Mouse (Mus musculus) spleen, adult 12 weeks (tissue): Measurements from ENCODE around the gene 3110082I17Rik.

ENCODE experiments used
- DNase-seq: peaks from one replicate; pipeline ENCODE4 v3.0.0; 2022; ENCODE audit warnings: low spot score

The 3110082I17Rik gene

DNA sequence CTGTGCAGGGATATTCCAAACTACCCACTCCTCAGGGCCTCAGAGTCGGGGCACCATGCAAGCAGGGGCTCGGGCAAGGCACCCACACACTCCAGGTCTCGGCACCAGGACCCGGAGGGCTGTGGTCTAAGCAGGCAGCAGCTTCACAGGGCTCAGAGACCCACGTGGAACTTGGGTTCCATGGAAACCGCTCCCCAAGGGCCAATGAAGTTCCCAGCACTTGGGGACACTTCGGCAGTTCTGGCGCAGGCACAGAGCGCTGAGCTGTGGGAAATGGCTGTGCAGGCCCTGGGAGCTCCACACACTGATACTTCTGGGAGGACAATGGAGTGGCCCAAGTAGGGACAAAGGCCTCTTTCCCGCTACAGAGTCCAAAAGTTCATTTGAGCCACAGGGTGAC is 7.3 kb downstream of the 3110082I17Rik start:
- no peak for DNase-seq

DNA sequence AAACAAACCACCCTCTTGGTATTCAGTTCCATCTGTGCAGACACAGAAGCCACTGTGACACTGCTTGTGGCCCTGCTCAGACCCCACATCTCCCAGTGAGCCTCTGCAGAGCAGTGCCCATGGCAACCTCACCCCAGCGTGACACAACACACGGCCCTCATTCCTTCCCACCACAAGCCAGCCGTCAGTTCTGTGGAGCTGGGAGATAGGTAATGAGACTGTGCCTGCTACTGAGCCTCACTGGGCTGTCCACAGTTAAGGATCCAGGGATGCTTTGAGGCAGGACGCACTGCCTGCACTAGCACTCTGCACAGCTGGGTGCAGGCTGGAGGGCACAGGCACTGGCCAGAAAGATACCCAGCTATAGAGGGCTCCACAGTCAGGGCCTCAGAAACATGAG is 10.4 kb downstream of the 3110082I17Rik start:
- DNase-seq = no peak

DNA sequence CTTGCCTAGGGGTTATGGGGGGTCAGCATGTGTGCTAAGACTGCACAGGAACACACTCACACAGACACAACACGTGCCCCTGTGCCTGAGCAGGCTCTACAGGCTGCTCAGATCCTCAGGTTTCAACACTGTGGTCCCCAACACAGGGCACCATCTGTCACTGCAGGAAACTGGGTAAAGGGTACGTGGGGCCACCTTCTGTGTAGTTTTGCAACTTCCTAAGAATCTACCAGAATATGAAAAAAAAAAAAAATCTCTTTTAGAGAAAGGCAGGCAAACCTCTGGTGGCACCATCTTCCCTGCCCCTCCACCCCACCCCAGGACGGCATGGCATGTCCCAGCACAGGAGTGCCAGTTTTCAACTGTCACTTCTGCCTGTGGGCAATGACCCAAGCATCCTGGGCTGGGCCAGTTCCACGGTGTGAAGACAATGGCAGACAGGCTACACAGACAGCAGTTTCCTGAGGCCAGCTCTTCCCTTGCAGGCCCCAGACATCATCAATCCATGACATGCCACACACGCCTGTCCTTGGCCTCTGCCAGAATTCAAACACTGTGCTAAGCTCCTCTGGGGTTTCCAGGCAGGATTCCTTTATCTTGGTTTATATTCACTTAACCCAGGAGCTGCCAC is 11.1 kb downstream of the 3110082I17Rik start:
- no peak for DNase-seq

DNA sequence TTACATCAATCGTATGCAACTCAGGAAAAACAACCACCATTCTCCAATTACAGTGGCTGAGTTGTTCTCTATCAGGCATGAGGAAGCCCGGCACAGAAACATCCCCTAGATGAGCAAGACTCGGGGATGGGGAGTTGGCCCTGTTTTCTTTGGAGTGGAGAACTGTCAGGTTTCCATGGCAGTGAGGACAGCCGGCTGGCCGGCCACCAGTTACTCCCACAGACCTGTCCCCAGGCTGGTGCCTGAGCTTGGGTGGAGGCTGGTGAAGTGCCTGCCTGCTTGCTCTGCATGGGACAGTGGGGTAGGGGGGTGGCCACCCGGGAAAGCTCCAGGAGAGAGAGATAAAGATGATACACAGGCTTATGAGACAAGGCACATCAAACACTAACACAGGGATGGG is 12.3 kb downstream of the 3110082I17Rik start:
- DNase-seq = no peak

DNA sequence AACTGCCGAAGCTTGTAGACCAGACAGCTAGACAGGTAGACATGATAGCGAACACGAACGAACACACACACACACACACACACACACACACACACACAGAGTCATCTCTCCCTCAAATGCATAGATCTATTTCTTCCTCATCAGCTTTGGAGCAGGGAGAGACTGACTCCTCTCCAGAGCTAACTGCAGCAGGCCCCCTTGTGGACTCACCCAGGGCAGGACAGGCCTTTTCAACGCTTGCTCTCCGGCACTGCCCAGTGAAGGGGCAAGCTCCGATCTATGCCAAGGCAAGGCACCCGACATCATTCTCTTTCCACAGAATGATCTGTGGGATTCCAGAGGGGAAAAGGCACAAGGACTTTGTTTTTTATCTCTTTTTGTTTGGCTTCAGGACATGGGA is 15.1 kb downstream of the 3110082I17Rik start:
- DNase-seq = no peak

DNA sequence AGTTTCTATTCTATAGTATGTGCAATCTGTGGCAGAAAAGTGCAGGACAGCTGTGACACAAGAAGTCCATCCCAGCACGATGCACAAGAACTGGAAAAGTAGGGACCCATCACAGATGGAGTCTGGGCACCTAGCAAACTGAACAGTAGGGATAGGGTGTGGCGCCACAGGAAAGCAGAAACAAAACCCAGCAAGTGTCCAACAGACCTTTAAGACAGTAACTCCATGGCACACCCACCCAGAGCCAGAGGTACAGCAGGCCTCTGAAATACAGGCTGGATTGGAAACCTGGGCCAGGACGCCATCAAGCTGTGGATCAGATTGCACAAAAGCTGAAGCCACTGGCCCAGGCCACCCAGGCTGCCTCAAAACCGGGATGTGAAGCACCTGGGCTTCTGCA is 17.4 kb downstream of the 3110082I17Rik start:
- no peak for DNase-seq

DNA sequence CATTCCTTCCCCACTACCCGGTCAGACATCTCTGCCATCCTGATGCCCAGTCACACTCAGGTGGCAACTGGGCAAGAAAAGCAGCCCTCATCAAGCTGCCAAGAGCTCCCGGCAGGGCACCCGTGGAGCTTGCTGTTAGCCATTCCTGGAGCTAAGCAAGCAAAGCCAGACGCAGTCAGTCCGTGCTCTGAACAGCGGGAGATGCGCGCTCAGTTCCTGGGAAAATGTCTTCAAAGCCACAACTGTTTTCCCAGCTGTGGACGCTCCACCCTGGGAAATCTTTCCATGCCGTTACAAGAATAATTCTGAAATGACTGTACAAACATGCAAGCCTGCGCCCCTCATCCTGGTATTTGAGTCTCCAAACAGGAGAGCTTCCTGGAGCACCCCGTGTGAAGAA is 17.9 kb downstream of the 3110082I17Rik start:
- DNase-seq = no peak

DNA sequence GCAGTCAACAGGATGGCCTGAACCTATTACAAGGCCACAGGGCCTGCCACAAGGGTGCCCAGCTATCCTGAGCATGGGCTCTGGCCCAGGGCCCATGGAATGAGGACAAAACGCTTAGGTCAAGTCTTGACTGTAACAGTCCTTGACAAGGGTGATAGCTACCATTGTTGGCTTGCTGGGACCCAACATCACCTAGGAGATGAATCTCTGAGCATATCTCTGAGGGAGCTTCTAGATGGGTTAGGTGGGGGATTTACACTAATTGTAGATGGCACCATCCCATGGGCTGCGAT is 18.7 kb downstream of the 3110082I17Rik start:
- DNase-seq = no peak

DNA sequence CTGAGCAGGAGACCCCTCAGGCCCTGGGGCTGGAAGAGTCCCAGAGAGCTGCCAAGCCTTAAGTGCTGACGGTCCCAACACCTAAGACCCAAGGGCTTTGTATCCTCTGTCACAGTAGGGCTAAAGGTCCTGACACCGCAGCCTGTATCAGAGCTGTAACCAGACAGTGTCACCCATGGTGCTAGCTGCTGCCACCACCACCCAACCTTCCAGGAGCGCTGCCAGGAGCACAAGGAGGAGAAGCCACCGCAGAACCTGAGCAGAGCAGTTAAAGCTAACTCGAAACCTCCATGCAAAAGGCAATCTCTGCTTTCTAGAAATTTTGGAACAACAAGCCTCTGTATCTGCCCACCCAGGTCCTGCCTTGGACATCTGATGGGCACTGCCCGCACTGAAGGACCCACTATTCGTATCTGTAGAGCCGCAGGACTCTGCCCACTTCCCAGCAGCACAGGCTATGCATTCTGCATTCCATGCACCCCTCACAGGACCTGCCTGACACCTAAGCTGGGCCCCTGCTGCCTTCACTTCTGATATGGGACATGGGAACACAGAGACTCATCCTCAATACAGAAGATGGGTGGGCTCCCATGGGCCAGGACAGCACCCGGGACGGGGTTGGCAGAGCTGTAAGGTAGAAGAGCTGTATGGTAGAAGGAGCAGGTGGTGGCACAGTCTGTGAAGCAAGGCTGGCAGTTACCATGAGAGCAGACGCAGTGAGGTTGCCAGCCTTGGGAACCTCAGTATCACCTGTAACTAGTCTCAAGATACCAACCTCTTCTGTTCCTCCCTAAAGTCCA is 19.2 kb downstream of the 3110082I17Rik start:
- no peak for DNase-seq

DNA sequence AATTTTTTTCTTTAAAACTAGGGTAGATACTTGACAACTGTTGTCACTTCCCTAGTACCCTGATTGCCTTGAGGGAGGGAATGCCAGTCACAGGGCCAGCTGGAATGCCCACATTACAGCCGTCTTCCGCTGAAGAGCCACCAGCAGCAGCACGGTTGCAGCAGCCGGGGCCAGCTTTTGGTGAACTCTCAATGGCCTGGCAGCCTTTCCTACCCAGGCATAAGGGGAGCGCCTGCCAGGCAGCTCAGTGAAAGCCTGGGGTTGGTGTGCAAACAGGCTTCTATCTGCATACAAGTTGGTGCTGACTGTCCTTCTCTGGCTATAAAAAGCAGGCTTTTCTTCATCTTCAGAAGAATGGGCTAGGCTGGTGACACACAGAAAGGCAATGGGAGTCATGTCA is 19.9 kb downstream of the 3110082I17Rik start:
- no peak for DNase-seq

DNA sequence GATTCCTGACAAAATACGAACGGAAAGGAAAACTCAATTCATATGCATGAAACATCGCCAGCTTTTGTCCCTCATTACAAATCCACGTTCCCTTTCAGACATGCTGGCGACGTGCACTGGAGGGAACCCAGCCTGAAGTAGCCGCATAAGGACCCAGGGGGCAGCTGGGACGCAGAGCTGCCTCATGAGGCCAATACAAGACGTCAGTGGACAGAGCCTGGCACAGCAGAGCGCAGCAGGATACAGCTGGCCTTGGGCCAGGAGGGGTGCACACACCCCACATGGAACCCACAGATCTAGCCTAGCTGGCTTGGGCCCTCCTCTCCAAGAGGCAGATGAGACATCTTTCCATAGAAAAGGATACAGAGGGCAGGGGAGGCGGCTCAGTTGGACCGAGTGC is 21.9 kb downstream of the 3110082I17Rik start:
- no peak for DNase-seq

DNA sequence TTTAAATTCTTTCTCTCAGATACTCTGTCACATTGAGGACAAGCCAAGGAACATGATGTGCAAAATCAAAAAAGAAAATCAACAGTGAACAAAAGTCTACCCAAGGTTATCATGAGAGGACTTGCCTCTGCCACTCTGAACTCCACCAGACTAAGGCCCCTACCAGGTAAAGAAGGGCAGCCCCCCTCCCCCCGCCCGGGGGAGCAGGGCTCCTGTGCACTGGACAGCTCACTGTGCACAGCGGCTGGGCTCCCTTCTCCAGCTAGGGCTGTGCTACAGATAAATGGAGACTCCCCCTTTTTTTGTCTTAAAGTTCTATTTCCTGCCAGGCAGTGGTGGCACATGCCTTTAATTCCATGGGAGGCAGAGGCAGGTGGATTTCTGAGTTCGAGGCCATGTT is 22.6 kb downstream of the 3110082I17Rik start:
- DNase-seq = no peak

DNA sequence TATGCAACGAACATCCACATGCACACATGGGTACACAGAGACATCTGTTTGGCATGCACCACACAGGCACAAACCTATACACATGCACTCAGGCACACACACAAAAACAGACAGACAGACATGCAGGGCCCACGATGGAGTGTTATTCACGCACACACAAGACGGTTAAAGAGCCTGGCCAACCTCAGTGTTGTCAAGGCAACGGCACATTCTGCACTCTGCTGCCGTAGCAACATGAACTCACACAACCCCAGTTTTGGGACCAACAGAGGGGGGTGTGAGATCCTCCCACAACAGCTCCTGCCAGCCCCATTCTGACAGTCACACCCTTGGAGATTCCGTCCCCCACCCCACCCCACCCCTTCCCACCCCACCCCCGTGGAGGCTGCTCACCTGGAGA is 25.4 kb downstream of the 3110082I17Rik start:
- DNase-seq = no peak

DNA sequence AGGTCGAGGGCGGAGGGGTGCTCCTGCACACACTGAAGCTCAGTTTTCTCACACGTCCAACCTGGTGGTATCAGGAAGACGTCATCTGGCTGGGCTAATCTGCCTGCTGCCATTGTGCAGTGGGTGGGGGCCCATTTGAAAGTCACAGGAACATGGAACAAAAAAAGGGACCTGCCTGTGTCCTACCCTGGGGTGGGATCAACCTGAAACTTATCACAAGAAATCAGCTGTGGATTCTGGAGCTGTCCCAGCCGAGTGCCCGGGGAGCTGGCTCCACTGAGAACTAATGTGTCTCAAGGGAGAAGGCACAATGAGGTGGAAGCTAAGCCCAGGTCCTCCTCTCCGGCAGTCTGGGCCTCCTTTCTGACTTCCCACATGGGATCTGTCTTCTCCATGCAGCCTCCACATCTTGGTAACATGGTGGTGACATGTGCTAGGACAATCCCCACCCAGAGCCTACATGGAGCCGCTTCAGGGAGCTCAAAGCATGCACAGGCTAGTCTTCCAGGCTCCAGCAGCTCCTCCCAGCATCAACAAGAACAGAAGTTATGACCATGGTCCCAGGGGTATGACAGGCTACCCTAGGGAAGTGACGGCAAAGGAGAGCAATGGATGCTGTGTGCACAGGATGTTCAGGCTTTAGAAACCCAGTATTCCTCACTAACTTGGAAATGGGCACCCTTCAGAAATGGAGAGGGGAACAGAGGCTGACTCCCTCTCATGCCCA is 26.3 kb downstream of the 3110082I17Rik start:
- no peak for DNase-seq

DNA sequence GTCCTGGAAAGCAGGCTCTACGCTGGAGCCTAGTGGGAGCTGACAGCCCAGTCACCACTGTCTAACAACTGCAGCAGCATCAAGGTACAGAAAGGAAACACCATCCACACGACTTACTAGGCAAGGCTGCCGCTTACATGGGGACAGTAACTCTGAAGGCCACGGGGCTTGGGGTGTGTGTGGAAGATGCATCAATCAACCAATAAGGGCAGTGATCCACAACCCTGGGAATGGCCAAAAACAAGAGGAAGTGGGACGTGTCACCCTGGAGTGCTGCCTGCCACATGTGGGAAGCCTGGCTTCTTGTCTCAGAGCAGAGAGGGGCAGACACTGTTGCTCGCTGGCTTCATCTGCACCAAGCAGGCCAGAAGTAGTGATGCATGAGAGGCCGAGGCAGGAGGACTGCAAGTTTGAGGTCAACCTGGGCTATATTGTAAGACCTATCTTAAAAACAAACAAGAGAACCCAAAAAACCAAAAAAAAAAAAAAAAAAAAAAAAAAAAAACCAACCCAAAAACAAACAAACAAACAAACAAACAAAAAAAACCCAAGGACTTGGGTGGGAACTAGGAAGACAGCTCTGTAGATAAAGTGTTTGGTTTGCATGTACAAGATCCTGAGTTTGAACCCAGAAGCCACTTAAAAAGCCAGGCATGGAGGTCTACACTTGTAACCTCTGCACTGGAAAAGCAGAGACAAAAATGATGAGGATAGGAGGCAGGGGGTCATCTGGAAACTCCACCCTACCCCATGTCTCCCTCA is 27.4 kb downstream of the 3110082I17Rik start:
- no peak for DNase-seq

DNA sequence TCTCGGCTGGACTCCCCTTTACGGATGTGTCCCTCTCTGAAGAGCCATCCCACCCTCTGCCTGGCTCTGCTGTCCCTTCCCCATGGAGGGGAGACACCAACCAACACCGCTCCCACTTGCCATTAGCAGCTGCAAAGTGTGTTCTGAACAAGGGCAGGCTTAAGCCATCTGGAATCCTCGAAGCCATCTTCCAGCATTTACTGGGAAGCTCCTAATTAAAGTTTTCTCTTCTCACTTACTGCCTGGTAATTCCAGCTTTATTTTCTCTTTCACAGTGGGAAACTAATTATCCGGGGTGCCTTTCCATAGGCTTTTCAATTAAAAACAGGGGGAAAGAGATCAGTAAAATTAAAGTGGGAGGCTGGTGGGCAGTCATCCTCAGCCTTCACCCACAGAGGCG is 28.0 kb downstream of the 3110082I17Rik start:
- DNase-seq = no peak

DNA sequence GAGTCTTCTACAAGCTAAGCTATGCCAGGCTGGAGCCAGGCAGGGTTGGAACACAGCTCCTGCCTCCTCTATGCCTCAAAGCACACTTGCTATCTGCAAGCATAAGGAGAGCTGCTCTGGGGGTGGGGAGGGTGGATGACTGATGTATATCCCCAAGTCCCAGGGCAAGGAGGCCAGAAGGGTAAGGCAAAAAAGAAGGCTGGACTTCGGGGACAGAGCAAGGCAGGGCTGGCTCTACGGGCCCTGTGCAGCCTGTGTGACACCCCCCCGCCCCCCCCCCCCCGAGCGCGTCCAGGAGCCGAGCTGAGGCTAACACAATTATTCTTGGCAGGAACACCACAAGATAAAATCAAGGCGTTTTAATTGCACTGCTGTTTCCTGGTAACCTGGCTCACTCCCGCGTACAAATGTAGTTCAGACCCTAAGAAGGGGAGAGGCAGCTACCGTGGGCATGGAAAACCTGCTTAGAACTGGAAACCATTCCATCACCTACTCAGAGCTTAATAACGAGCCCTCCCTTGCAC is 30.4 kb downstream of the 3110082I17Rik start:
- DNase-seq = no peak

DNA sequence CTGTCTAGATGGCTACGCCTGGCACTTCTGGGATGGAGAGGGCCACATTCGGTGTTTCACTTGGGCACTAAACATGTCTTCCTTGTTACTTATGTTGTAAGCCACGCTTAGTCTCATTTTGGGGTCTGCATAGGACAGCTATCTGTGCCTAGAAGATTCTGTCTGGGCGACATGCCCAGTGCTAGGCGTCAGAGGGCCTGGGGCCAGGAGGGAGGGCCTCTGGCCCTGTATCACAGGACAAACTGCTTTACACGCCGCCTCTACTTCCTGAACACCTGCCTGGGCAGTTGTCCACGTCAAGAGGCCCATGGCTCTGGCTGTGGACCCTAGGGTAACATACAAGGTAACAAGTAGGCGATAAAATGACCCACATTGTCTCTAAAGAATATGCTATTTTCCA is 32.3 kb downstream of the 3110082I17Rik start:
- DNase-seq = no peak

DNA sequence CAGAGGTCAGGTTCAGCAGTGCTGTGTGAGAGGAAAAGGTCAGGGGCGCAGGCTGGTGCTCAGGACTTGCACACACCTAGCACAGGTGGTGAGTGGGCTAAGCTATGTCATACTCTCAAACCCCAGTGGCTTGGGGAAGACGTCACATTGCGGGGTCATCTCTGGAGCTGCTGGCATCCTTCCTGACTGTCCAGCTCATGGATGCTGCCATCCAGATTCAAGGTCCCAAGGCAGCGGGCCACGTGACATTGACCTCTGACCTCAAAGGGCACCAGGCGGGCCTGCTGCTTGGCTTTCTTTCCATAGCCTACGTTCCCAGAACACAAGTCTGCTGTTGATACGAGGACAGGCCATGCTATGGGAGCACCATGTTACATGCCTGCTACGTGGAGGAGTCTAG is 33.3 kb downstream of the 3110082I17Rik start:
- no peak for DNase-seq

DNA sequence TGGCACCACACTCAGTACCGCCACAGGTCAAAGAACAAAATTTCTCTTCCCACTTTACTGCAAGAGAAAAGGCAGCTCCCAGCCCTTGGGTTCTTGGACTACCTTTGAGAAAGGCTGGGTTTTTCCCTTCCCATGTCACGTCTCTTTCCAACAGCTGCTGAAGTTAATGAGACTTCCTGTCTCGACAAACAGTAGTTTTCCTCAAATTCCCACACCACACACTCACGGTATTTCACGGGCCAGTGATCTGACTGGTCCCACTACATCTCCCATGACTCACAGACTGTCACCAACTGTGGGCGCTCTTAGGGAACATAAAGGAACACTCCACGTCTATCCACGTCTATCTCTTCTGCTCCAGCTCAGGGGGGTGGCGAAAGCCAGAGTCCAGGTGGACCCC is 35.1 kb downstream of the 3110082I17Rik start:
- DNase-seq = no peak

DNA sequence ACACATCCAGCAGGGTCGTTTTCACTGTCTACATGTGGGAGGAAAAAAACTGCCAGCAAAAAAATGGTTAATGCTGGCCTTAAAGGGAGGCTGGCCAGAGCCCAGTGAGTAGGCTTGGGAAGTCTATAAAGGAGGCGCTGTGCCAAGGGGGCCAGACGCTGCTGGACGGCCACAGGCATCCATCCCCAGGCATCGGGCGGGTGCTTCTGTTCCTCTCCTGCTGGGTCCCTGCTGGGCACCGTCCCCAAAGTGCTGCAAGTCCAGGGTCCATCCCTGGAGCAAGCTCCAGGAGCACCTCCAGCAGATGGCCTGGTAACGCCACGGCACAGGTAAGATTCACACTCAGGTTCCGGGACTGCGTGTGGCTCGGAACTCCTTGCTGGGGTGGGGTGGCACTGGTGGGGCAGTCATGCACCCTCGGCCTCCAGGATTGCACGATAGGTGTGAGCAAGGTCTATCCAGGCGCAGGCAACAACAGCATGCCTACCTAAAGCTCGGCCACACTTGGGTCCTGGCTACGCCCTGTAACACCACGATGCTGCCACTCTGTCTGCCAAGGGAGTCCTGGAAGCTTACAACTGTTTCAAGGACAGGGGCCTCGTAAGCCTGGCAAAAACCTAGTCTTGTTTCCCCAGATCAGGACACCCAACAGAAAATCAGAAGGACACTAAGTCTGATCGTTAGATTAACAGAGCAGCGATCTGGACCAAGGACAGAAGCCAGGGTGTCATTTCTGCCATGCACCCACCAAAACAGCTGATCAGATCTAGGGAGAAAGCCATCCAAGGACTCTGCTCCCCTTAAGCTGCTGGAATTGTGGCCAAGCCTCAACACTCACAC is 37.1 kb downstream of the 3110082I17Rik start, which contains the start of gene Gper1:
Gene Gper1, plus strand, starts transcription at position 126 of the 840 bp plus-strand sequence.
- DNase-seq = no peak
